Mouse (Mus musculus) ovary, postnatal 10 days (tissue): Measurements from ENCODE around the gene Gm45194.

ENCODE experiments used
- DNase-seq: peaks from one replicate; pipeline ENCODE4 v3.0.0; 2022; ENCODE audit warnings: low spot score

The Gm45194 gene

DNA sequence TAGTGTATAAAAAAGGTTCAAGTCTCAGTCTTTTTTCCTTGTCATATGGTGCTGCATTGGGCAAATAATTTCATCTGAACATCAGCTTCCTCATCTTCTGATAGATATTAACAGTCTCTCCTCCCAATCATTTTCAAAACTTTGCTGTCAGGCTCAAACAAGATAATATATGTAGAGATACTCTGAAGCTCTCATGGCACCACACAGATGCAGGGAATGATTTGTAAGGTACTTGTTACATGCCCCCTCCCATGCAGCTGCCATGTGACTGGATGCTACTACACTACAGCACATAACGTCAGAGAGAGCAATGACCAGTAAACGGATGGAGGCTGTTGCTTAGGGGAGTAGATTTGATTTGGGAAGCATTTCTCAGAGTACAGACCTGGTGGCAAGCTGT is at the start of gene Gm45194:
Gm45194 (plus strand) TSS at position 301 of the 400 bp plus-strand sequence.
- DNase-seq: no peak

GRCm38 (mm10) chrX:111855878-111856277 is 35.3 kb upstream of the Gm45194 start:
- DNase-seq: no peak

DNA sequence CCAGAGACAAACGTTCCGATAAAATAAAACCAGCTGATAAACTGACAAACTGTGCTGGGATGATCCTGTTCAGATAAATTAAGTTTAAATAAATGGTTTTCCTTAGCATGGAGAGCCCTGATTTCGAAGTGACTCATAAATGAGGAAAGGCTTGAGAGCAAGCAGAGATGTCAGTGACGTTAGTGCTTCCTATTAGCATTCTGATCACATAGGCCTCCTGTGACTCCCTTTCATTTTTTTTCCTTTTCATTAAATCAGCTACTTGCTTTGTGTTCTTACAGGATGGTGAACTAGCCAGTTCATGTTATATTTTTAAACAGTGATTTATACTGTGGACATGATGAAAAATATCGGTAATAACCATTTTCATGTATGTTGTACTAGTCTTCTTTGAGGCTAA is 9.9 kb upstream of the Gm45194 start:
- DNase-seq: no peak

DNA sequence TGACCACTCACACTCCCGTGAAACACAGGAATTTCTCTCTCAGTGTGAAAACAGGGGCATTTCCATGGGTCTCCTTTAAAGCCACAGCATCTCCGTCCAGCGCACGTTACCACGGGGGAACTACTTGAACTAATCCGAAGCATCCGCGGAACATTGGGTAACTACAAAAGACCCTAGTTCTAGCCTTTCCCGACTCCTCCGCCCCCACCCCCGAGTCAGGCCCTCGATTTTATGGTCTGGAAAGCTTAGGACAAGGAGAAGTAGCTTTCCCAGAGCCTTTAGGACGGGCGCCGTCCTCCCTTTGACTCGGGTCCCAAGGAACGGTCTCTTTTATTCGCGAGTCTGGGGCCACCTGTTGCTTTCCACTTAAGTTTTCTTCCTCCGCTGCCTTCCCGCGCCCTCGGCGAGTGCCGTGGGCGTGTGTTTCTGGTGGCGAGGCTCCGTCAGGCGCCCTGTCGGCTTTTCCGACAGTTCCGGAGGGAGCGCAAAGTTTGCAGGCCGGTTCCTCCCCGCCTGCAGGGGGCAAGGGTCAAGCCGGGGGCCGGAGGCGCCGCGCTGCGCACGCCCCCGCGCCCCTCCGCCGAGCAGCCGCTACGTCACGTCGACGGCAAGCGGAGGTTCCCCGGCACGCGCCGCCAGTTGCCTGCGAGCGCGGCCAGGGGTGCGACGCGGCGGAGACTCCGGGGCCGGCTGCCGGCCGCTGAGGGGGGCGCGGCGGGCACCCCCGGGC is 3.3 kb downstream of the Gm45194 start:
- DNase-seq: no peak

GRCm38 (mm10) chrX:111895084-111895779 is 4.0 kb downstream of the Gm45194 start:
- DNase-seq: no peak

- no peak for DNase-seq
These were observed 26.2 kb downstream of the Gm45194 start for GRCm38 (mm10) chrX:111917422-111917821.

DNA sequence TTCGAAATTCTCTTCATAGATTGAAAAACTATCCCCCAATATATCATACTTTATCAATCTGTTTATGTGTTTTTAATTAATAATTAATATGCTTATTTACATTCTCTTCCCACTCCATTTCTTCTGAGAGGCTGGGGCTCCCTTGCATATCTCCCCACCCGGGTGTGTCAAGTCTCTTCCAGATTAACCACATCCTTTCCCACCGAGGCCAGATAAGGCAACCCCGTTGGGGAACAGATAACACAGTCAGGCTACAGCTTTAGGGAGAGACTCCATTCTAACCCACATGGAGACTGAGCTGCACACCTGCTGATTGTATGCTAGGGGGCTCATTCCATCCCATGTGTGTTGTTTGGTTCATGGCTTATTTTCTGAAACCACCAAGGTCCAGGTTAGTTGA is 69.7 kb downstream of the Gm45194 start:
- DNase-seq: no peak

- no peak for DNase-seq
These were observed 108.5 kb downstream of the Gm45194 start for GRCm38 (mm10) chrX:111999661-112000060.

DNA sequence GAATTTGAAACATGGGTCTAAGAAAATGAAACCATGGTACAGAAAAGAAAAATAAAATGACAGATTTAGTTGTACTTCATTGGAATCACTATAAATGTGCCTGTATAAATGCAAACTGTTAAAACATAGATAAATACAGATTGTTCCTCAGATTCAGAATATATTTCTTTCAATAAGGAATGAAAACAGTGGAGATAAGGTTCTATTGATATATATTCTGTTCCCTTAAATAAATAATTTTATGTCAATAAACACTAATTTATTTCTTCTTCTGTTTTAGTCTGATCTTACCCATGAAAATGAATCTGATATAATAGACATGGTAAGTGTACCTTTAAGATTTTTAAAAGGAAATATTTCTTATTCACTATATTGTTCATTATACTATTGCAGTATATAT is 119.5 kb downstream of the Gm45194 start, which contains the start of gene Tex16:
Tex16 (plus strand) TSS at position 301 of the 400 bp plus-strand sequence.
- DNase-seq: no peak

DNA sequence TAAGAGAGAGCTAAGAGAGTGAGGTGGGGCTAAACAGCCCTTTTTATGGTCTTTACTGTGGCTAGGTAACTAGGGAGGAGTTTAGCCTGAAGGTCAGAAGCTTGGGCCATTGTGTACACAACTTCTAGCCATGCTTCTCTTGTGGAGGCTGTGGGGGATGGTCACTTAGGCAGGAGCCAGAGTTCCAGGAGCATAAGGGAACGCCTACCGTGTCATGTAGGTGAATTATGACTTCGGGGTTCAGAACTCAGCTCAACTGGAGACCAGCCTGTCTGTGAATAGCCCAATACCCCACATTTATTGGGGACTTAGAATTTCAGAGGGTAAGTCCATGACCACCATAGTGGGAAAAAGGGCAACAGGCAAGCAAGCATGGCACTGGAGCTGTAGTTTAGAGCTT is 347.6 kb downstream of the Gm45194 start, which contains the start of gene 4933403O08Rik:
4933403O08Rik (plus strand) TSS at position 301 of the 400 bp plus-strand sequence.
- DNase-seq: no peak

DNA sequence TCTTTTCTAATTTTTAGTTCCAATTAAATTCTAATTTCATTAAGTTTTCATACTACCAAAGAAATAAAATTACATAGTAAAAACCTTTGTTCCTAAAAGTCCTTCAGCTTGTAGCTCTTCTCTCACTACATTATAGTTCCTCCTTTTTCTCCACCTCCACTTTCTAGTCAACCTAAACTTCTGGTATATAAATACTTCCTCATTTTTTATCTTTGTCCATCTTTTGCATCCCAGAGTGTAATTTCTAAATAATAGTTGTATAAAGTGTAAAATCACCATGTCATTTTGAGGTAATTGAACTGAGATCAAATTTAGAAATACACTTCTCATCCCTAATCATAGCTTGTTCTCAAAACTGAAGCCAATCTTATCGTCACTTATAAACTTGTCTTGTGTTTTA is 351.7 kb downstream of the Gm45194 start:
- DNase-seq: no peak

DNA sequence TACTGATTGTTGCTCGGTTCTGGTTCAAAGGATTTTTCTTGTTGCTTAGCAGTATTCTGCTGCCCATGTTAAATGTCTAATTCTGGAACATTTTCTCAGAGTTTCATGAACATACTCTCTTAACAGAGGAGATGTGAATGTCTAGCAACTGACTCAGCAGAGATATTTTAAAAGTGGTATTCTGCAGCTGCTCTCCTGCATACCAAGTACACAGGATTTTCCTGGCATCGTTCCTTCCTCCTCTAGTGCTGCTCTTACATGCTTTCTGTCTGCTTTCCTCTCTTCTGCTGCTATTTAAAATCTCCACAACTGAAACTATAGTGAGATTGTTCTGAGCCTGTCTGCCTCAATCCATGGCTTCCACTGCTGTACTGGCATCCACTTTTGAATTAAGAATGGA is 364.3 kb downstream of the Gm45194 start:
- no peak for DNase-seq

- DNase-seq: no peak
These were observed 382.4 kb downstream of the Gm45194 start for GRCm38 (mm10) chrX:112273550-112273949.
